Mouse (Mus musculus) activated CD4-positive, CD25-positive, alpha-beta regulatory T cell (primary cell): Measurements from ENCODE around the gene Ciapin1. TPM values are rescaled to one million over a fixed set of nuclear protein-coding genes. Genes with fewer than 3 reads are reported as not detected.

ENCODE experiments used
- polyA plus RNA-seq, 2 experiments: library from polyadenylated mRNA; unstranded; fragments of 100-300 nt; shearing (Covaris generic); gene quantifications; one replicate each; pipeline ENCODE4 v1.2.1; 2017

Gene Ciapin1
- 10 to 100 TPM; 88.9 to 98.2 TPM for polyA plus RNA-seq

DNA sequence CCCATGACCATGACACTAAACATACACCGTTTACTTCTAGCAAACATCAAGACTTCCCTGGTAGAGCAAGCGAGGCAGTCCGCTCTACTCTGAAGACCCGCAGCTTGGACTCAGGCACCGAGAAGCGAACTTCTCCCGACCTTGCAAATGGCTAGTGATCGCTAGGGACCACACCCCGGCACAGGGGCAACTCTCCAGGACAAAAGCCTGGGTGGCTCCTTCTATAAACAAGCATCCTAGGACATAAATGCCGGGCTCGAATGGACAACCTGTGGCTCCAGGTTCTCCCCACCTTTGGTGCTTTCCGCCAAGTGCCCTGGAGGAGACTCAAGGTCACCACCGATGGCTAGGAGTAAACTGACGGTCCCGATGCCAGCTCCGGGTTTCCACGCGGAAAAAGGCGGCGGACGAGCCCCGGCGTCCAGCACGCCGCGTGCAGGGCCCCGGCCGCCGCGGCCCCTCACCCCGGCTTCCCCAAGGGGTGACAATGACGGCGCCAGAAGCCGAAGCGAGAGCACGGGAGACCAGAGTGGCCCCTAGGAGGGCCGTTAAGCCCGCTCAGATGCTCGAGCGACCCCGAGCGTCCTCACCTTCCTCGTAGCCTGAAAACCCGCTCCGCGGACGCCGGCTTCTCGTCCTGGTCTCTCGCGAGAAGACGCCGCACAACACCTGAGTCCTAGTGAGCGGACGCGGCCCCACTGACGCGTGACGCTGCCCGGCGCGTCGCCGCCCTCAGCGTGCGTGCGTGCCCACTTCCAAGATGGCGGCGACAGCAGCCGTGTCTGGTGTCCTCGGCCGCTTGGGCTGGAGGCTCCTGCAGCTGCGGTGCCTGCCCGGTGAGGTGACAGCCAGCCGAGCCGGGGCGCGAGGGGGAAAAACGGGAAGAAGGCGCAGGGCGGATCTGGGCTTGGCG, at the start of gene Ciapin1, which contains the start of gene Coq9:
Gene Ciapin1, minus strand, starts transcription at position 697 of the 913 bp plus-strand sequence.
Gene Coq9, plus strand, starts transcription at position 660 of the 913 bp plus-strand sequence.

DNA sequence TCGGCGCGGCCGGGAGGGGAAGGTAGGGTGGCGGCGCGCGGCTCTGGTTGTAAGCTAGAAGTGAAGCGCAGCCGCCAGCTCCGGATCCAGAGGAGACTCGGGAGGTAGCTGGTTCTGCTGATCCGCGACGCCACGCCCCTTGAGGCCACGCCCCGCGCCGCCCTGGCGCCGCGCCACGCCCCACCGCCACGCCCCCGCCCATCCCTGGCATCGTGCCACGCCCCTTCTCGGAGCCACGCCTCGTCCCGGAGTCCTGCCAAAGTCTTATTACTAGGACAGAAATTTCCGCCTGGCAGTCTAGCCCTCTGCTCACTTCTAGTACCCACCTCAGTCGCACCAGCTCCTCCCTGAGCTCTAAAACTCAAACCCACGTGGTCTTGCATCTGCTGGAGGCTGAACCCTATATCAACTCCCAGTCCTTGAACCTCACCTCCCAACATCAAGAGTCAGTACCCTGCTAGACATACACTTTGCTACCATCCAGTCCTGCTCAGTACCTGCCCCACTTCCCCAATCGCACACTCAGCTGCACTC, 38.1 kb upstream of the Ciapin1 start, which contains the start of gene Dok4:
Gene Dok4, minus strand, starts transcription at position 134 of the 534 bp plus-strand sequence.

DNA sequence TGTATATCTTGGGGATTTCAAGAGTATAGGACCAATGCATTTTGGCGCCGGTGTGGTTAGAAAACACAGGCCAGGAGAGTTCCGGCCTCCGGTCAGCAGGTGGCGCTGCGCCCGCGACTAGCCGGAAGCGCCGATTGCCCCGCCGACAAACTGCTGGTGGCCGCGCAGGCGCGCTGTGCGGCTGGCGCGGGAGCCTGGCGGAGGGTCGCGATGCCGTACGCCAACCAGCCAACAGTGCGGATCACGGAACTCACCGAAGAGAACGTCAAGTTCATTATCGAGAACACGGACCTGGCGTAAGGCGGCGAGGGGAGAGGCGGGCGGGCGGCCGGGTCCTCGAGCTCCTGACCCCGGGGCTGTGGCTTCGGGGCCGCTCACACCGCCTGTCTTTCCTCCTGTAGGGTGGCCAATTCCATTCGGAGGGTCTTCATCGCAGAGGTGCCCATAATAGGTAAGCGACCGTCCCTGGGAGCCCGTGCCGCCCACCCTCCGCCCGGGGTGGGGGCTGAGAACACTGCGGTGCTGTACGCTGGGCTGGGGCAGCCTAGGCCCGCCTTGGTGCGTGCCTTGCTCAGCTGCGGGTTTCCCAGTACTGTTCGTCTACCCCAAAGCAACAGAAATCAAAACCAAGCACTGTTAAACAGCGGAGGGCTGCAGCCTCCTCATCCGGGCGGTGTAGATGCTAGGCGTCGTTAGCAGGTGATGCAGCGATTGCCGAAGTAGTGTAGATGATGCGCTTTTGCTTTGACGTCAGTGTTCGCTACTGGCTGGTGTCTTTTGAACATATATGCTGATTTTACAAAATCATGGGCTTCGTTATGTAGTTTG, 19.4 kb upstream of the Ciapin1 start, which contains the start of gene Polr2c:
Gene Polr2c, plus strand, starts transcription at position 105 of the 828 bp plus-strand sequence.

GRCm38 (mm10) chr8:94810153-94810552, 28.0 kb downstream of the Ciapin1 start, which contains the start of gene Ccl17:
Gene Ccl17 (plus strand): TSS chr8:94810453.

DNA sequence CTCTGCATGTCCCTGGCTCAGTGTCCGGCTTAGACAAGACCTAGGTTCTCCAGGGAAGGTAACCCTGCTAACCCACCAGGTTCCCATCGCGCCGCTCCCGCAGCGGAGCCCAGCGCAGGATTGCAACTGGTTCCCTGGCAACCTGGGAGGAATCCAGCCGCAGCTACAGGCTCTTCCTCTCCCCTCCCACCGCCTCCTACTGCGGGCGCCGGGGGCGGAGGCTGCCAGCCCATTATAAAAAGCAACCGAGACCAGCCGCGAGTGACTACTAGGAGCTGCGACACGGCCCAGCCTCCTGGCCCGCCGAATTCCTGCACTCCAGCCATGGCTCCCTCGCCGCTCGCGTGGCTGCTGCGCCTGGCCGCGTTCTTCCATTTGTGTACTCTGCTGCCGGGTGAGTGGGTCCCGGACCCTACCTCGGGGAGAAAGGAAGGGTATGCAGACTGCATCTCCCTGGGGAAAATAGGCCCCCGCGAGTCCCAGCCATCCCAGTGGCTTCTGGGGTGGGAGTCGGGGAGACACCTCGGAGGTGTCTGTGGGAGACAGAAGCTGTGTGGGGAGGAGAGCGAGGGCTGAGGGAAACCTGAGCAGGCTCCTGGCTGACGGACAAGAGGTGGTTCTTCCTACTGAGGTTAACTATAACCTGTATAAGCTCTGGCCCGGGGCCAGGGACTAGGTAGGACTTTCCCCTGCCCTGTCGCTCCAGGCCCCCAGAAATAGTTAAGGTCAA, 66.1 kb downstream of the Ciapin1 start, which contains the start of gene Cx3cl1:
Gene Cx3cl1, plus strand, starts transcription at position 69 of the 730 bp plus-strand sequence.

Other genes with a start within 250 kb of the Ciapin1 start
- 10 to 100 TPM; 50.4 to 53.6 TPM for gene Rspry1, start 236.4 kb downstream of the Ciapin1 start, polyA plus RNA-seq
- gene Fam192a, start 236.4 kb downstream of the Ciapin1 start, polyA plus RNA-seq, result 10 to 100 TPM; 80.2 to 86.0 TPM
- 100 to 1,000 TPM; 183 to 201 TPM for gene Arl2bp, start 171.8 kb downstream of the Ciapin1 start, polyA plus RNA-seq
- under 1 TPM; 0.21 to 0.25 TPM for gene Pllp, start 142.1 kb downstream of the Ciapin1 start, polyA plus RNA-seq
- gene Ccl22, start 92.8 kb downstream of the Ciapin1 start, polyA plus RNA-seq, result 10 to 100 TPM in 1 of 2 experiments, under 1 TPM in 1; 0.50 to 10.0 TPM
- gene Cx3cl1, start 66.3 kb downstream of the Ciapin1 start, polyA plus RNA-seq, result 1 to 10 TPM in 1 of 2 experiments, not detected in 1; 1.0 TPM
- gene Ccl17, start 27.9 kb downstream of the Ciapin1 start, polyA plus RNA-seq, result 1 to 10 TPM in 1 of 2 experiments, not detected in 1; 5.2 TPM
- gene Coq9, start within 50 bp of the Ciapin1 start, polyA plus RNA-seq, result 10 to 100 TPM; 53.5 to 59.9 TPM
- gene Polr2c, start 19.1 kb upstream of the Ciapin1 start, polyA plus RNA-seq, result 100 to 1,000 TPM; 106 to 118 TPM
- gene Dok4, start 38.0 kb upstream of the Ciapin1 start, polyA plus RNA-seq, result 1 to 10 TPM; 1.8 to 3.3 TPM
- 1 to 10 TPM; 1.7 to 3.9 TPM for gene Ccdc102a, start 79.7 kb upstream of the Ciapin1 start, polyA plus RNA-seq
- under 1 TPM in 1 of 2 experiments, not detected in 1; 0.96 TPM for gene Adgrg5, start 85.3 kb upstream of the Ciapin1 start, polyA plus RNA-seq
- gene Adgrg1, start 136.4 kb upstream of the Ciapin1 start, polyA plus RNA-seq, result 1 to 10 TPM; 2.2 to 3.3 TPM
- gene Adgrg3, start 179.3 kb upstream of the Ciapin1 start, polyA plus RNA-seq, result under 1 TPM; 0.34 to 0.56 TPM
- gene Drc7, start 216.7 kb upstream of the Ciapin1 start, polyA plus RNA-seq, result not detected
- 10 to 100 TPM; 16.9 to 22.5 TPM for gene Katnb1, start 242.8 kb upstream of the Ciapin1 start, polyA plus RNA-seq